Mouse (Mus musculus): ENCODE measurements around the gene Mllt1.
A peak's percentile ranks its signal among the peaks of the same experiment; 100 is the strongest.

The Mllt1 gene

GRCm38 (mm10) chr17:56876981-56877380 is 58.2 kb downstream of the Mllt1 start:
- DNase-seq: no peak

- no peak for DNase-seq
Measured at GRCm38 (mm10) chr17:56876465-56876864, 58.8 kb downstream of the Mllt1 start.

- DNase-seq: no peak
Measured at GRCm38 (mm10) chr17:56874936-56875651, 60.1 kb downstream of the Mllt1 start, which contains the start of gene 1700061G19Rik. Gene 1700061G19Rik (plus strand): TSS chr17:56875477.

- no peak for DNase-seq
Measured at GRCm38 (mm10) chr17:56874237-56874636, 61.0 kb downstream of the Mllt1 start, which contains the start of gene Acsbg2. Gene Acsbg2 (minus strand): TSS chr17:56874447.

GRCm38 (mm10) chr17:56872512-56872911 is 62.7 kb downstream of the Mllt1 start:
- no peak for DNase-seq

- DNase-seq: no peak
Measured at GRCm38 (mm10) chr17:56871767-56872166, 63.4 kb downstream of the Mllt1 start.

- no peak for DNase-seq
Measured at GRCm38 (mm10) chr17:56870287-56870953, 64.8 kb downstream of the Mllt1 start.

GRCm38 (mm10) chr17:56869481-56869977 is 65.7 kb downstream of the Mllt1 start:
- DNase-seq: no peak

GRCm38 (mm10) chr17:56866071-56866470 is 69.1 kb downstream of the Mllt1 start:
- DNase-seq: no peak

GRCm38 (mm10) chr17:56861197-56861596 is 74.0 kb downstream of the Mllt1 start:
- peak; percentile 17 for DNase-seq

- DNase-seq: no peak
Measured at GRCm38 (mm10) chr17:56858922-56859321, 76.3 kb downstream of the Mllt1 start.

GRCm38 (mm10) chr17:56858216-56858615 is 77.0 kb downstream of the Mllt1 start:
- peak; percentile 65 for DNase-seq

GRCm38 (mm10) chr17:56855421-56855820 is 79.8 kb downstream of the Mllt1 start:
- DNase-seq: no peak

- DNase-seq: no peak
Measured at GRCm38 (mm10) chr17:56851167-56851566, 84.0 kb downstream of the Mllt1 start.

- no peak for DNase-seq
Measured at GRCm38 (mm10) chr17:56849710-56850109, 85.5 kb downstream of the Mllt1 start.

- no peak for DNase-seq
Measured at GRCm38 (mm10) chr17:56848785-56849184, 86.4 kb downstream of the Mllt1 start.

GRCm38 (mm10) chr17:56843678-56844077 is 91.5 kb downstream of the Mllt1 start:
- no peak for DNase-seq
